Mouse (Mus musculus) hindbrain, postnatal 0 days (tissue): Measurements from ENCODE around the gene Ide. TPM values are rescaled to one million over a fixed set of nuclear protein-coding genes. Genes with fewer than 3 reads are reported as not detected.

Source experiments
- ATAC-seq: fragments of 200-750 bp; cut with Nextera tagmentation; 2 replicates; pipeline ENCODE4 v1.8.0; 2017; ENCODE audit warnings: mild to moderate bottlenecking, moderate TSS enrichment, moderate library complexity
- DNase-seq: peaks from one replicate; pipeline ENCODE4 v3.0.0-alpha.2; 2015; ENCODE audit warnings: low spot score
- H3K27ac ChIP-seq: fragments of 300-500 bp; sonication (generic); 2 replicates; pipeline ENCODE4 v1.5.1; 2014; ENCODE audit warnings: mild to moderate bottlenecking
- H3K27me3 ChIP-seq: fragments of 300-500 bp; sonication (generic); 2 replicates; pipeline ENCODE4 v1.6.1; 2014; ENCODE audit warnings: low read length, mixed read lengths; ENCODE audit not compliant: insufficient read depth
- H3K36me3 ChIP-seq: fragments of 300-500 bp; sonication (generic); 2 replicates; pipeline ENCODE4 v1.6.1; 2014; ENCODE audit warnings: low read length, mixed read lengths; ENCODE audit not compliant: insufficient read depth
- H3K4me1 ChIP-seq: fragments of 300-500 bp; sonication (generic); 2 replicates; pipeline ENCODE4 v1.6.1; 2014; ENCODE audit warnings: antibody characterized with exemption, low read length, mixed read lengths; ENCODE audit not compliant: insufficient read depth
- H3K4me2 ChIP-seq: fragments of 300-500 bp; sonication (generic); 2 replicates; pipeline ENCODE4 v1.6.1; 2014; ENCODE audit warnings: low read depth, mild to moderate bottlenecking, low read length, moderate library complexity, mixed read lengths
- H3K4me3 ChIP-seq: fragments of 300-500 bp; sonication (generic); 2 replicates; pipeline ENCODE4 v1.5.1; 2014; ENCODE audit warnings: low read length
- H3K9ac ChIP-seq: fragments of 300-500 bp; sonication (generic); replicated peaks from 2 replicates; pipeline ENCODE4 v1.6.1; 2014; ENCODE audit warnings: mild to moderate bottlenecking, low read length, moderate library complexity, mixed read lengths
- H3K9me3 ChIP-seq: fragments of 300-500 bp; sonication (generic); 2 replicates; pipeline ENCODE4 v1.6.1; 2016; ENCODE audit warnings: low read length, mixed read lengths
- CTCF ChIP-seq: IDR thresholded peaks from 2 replicates; pipeline ENCODE4 v1.5.1; 2016; ENCODE audit warnings: antibody characterized with exemption, control low read depth, low read depth
- WGBS: fragments of 180-500 bp; shearing (Covaris S2); extraction: QIAGEN DNeasy Blood & Tissue Kit; methylation state at CpG from one replicate; pipeline ENCODE4 v1.1.7; 2014; 5-methylcytosine and 5-hydroxymethylcytosine counted together
- polyA plus RNA-seq: library from polyadenylated mRNA; unstranded; fragments of >200 nt; fragmentation: Nextera tagmentation; extraction: Ambion mirVana; gene quantifications from 2 replicates; pipeline ENCODE4 v1.2.1, GENCODE M21; 2015
- total RNA-seq: library from RNA; depleted of rRNA; stranded (reverse); fragments of >200 nt; gene quantifications from 2 replicates; pipeline ENCODE4 v1.2.3, GENCODE M21; 2014

Ide gene
- total and polyA plus RNA-seq, 2 experiments from 2014 or later, result 29.1 to 40.5 TPM

DNA sequence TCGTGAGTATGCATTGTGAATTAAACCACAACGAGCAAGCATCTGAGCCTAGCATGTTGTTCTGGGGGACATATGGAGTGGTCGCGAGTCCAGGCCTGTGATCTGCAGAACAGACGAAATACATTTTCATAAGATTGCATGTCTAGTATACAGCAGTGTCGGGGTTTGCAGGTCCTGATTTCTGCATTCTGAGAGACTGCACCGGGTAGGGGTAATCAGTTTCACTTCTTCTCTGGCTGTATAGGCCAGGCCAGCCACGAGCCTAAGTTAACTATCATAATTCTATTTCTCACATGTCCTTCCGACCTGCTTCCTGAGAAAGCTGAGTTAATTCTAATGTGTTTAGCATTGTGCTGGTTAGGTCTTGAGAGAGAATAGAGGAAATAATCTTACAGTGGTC, 52.9 kb downstream of the Ide start:
- DNase-seq, result no peak
- Histone ChIP-seq H3K27ac (no peak overlapping the region), H3K4me1 (no peaks in the 10 kb centered on the region), H3K36me3 (peaks cover 52% of the 10 kb centered on the region), H3K4me3 (no peak overlapping the region), H3K27me3 (no peaks in the 10 kb centered on the region), H3K4me2 (no peak overlapping the region), H3K9ac (no peak overlapping the region), H3K9me3 (no peaks in the 10 kb centered on the region)
- TF ChIP-seq CTCF, result no peak
- 91% methylated on average over 9 of the region's 9 CpGs for WGBS
- no peak for ATAC-seq

DNA sequence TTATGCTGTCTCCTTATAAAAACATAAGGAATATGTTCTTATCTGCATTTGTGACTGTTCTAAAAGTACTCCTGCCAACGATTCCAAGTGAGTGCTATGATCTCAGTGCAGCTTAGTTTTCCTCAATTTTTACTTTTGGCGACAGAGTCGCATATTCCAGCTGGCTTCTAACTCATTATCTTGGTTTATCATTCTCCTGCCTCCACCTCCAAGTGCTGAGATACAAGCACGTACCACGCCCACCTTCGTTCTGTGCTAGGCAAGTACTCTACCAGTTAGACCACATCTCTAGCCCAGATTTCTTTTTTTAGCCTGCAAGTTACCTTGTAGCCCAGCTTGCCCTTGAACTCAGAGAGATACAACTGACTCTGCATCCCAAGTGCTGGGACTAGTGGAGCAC, 54.5 kb downstream of the Ide start:
- H3K36me3 ChIP-seq, result peaks cover 66% of the 10 kb centered on the region

DNA sequence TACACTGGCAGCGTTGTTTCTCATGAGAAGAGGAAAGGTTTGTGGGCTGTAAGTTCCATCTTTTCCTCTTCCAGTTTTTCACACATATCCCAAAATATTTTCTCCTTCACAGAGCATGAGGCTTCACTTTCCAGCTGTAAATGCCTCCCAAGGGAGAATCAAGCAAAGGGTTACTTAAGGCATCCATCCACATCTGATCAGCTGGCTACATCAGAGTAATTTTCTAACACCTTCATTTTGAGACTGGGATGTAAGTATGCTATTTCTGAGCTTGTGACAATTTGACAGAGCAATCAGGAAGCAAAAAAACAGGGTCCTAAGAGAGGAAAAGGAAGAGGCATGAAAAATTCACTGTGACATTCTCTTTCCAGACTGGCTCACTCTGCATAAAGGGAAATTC, 55.9 kb downstream of the Ide start:
- Histone ChIP-seq H3K4me2 (no peak overlapping the region), H3K36me3 (peaks cover 75% of the 10 kb centered on the region), H3K27me3 (no peaks in the 10 kb centered on the region), H3K9ac (no peak overlapping the region), H3K4me3 (no peak overlapping the region), H3K9me3 (no peaks in the 10 kb centered on the region), H3K27ac (no peak overlapping the region), H3K4me1 (no peaks in the 10 kb centered on the region)
- no peak for TF ChIP-seq CTCF
- ATAC-seq (no peak), DNase-seq (no peak)
- 85% methylated on average over 1 of the region's 1 CpGs for WGBS

More for the DNA sequence above, 54.5 kb downstream of the Ide start:
- H3K4me1 ChIP-seq, result no peaks in the 10 kb centered on the region
- no peak for DNase-seq
- no peak overlapping the region for H3K4me3 ChIP-seq
- no peak for ATAC-seq
- no peak overlapping the region for H3K27ac ChIP-seq
- H3K9me3 ChIP-seq, result no peaks in the 10 kb centered on the region
- no peak overlapping the region for H3K4me2 ChIP-seq
- no peak overlapping the region for H3K9ac ChIP-seq
- no peaks in the 10 kb centered on the region for H3K27me3 ChIP-seq
- WGBS, result 95% methylated on average over 6 of the region's 6 CpGs
- TF ChIP-seq CTCF, result no peak

DNA sequence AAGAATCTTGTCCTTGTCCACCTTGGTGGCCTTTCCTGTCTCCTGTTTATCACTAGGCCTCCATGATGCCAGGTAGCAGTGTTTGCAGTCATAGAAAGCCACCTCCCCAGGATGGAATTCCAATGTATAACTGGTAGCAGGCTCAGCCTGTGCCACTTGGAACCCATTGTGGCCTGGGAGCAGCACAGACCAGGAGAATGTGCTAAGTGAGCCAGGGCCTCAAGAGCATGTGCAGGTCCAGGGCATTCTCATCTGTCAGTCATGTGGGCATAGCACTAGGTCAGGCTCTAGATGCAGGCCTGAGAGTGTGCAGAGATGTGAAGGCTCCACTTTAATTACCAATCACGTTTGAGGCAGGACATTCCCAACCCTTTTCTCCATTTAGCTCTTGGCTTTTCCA, 58.5 kb downstream of the Ide start:
- H3K9me3 ChIP-seq, result no peaks in the 10 kb centered on the region
- H3K9ac ChIP-seq, result no peak overlapping the region
- no peak overlapping the region for H3K4me3 ChIP-seq
- ATAC-seq (no peak), DNase-seq (no peak)
- WGBS, result 65% methylated on average over 1 of the region's 1 CpGs
- H3K4me2 ChIP-seq, result no peak overlapping the region
- H3K27me3 ChIP-seq, result no peaks in the 10 kb centered on the region
- H3K4me1 ChIP-seq, result no peaks in the 10 kb centered on the region
- peaks cover 67% of the 10 kb centered on the region for H3K36me3 ChIP-seq
- no peak for TF ChIP-seq CTCF
- no peak overlapping the region for H3K27ac ChIP-seq

DNA sequence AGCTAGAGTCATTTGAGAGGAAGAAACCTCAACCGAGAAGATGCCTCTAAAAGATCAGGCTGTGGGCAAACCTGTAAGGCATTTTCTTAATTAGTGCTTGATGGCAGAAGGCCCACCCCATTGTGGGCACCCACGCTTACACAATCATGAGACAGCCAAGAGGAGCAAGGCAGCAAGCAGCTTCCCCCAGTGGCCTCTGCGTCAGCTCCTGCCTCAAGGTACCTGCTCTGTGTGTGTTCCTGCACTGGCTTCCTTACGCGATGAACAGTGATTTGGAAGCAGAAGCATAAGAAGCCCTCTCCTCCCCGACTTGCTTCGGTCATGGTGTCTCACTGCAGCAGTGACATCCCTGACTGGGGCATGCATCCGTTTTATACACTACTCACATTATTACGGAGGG, 62.1 kb downstream of the Ide start:
- Histone ChIP-seq H3K9me3 (no peaks in the 10 kb centered on the region), H3K36me3 (peaks cover 39% of the 10 kb centered on the region), H3K4me2 (no peak overlapping the region), H3K4me1 (no peaks in the 10 kb centered on the region), H3K4me3 (no peak overlapping the region), H3K27me3 (no peaks in the 10 kb centered on the region), H3K9ac (no peak overlapping the region), H3K27ac (no peak overlapping the region)
- DNase-seq (no peak), ATAC-seq (no peak)
- 87% methylated on average over 9 of the region's 9 CpGs for WGBS
- no peak for TF ChIP-seq CTCF

DNA sequence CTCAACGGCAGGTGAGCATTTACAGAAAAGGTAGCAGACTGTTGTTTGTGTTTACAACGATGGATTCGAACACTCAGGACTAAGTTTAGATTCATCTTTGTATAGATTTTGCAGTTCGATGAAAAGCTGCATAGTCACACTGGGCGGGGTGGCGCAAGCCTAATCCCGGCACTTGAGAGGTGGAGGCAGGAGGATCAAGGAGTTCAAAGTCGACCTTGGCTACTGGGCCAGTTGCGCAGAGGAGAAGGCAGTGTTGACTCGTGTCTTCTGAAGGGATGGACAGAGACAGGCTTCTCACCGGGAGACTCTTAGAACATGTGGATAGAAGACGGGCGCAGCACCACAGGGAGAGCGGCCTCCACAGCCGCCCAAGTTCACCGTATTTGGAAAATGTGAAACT, 68.5 kb downstream of the Ide start:
- 90% methylated on average over 16 of the region's 16 CpGs for WGBS
- no peak overlapping the region for H3K9ac ChIP-seq
- ATAC-seq, result no peak
- H3K4me2 ChIP-seq, result no peak overlapping the region
- H3K4me3 ChIP-seq, result no peak overlapping the region
- H3K9me3 ChIP-seq, result no peaks in the 10 kb centered on the region
- peaks cover 20% of the 10 kb centered on the region for H3K36me3 ChIP-seq
- H3K27me3 ChIP-seq, result no peaks in the 10 kb centered on the region
- TF ChIP-seq CTCF, result no peak
- H3K27ac ChIP-seq, result no peak overlapping the region
- no peaks in the 10 kb centered on the region for H3K4me1 ChIP-seq
- DNase-seq, result no peak

DNA sequence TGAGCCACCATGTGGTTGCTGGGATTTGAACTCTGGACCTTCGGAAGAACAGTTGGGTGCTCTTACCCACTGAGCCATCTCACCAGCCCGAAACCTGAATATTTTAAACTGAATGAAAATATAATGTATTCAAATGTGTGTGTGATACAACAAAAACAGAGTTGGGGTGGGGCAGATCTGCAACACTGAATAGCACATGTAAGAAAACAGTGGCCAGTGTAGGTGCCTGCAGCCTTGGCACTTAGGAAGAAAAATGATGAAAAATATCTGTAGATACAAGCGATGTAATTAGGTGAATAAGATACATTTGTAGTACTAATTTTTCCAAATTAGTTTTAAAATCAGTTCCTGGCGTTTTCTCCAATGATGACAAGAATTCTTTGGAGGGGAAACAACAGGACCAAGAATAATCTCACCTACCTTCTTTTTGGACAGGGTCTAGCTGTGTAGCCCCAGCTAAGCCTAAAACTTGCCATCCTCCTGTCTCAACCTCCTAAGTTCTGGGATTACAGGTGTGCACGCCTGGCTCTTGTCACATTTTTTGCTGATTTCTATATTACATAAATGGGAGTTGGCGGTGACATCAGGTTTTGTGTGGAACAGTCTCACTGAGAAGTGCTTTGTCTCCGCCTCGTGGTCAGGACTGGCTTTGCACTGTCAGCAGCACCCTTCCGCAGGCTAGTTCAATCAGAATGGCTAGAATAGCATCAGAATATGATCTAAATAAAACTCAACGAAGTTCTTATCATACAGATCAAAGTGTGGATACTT, 72.1 kb downstream of the Ide start:
- ATAC-seq, result peak; percentile 80
- H3K4me2 ChIP-seq, result no peak overlapping the region
- H3K4me1 ChIP-seq, result no peaks in the 10 kb centered on the region
- no peak overlapping the region for H3K4me3 ChIP-seq
- H3K36me3 ChIP-seq, result peaks cover 15% of the 10 kb centered on the region
- H3K9ac ChIP-seq, result no peak overlapping the region
- H3K27me3 ChIP-seq, result no peaks in the 10 kb centered on the region
- WGBS, result 31% methylated on average over 10 of the region's 10 CpGs
- H3K27ac ChIP-seq, result no peak overlapping the region
- peak; percentile 95 for DNase-seq
- peak; percentile 97 for TF ChIP-seq CTCF
- H3K9me3 ChIP-seq, result no peaks in the 10 kb centered on the region
